Mouse (Mus musculus) limb, embryonic 15.5 days (tissue): ENCODE measurements around the gene Tmem114. TPM values are rescaled to one million over a fixed set of nuclear protein-coding genes. Genes with fewer than 3 reads are reported as not detected.

Source experiments
- polyA plus RNA-seq: library from polyadenylated mRNA; unstranded; fragments of >200 nt; fragmentation: Nextera tagmentation; extraction: Ambion mirVana; gene quantifications from 2 replicates; pipeline ENCODE4 v1.2.1, GENCODE M21; 2015

Tmem114 gene
- polyA plus RNA-seq, 1 experiment from 2014 or later, result not detected

Other genes with a start within 250 kb of the Tmem114 start
- gene Mettl22, start 45.7 kb upstream of the Tmem114 start, polyA plus RNA-seq, result 19.5 and 21.1 TPM in 2 replicates
- gene Abat, start 88.3 kb upstream of the Tmem114 start, polyA plus RNA-seq, result 19.8 and 24.0 TPM in 2 replicates
- gene Pmm2, start 212.5 kb upstream of the Tmem114 start, polyA plus RNA-seq, result 52.8 and 55.1 TPM in 2 replicates
- gene Tmem186, start 212.6 kb upstream of the Tmem114 start, polyA plus RNA-seq, result 18.8 and 20.4 TPM in 2 replicates
- 85.1 and 85.5 TPM in 2 replicates for gene Carhsp1, start 247.0 kb upstream of the Tmem114 start, polyA plus RNA-seq